Mouse (Mus musculus) liver, adult 2 months (tissue): ENCODE measurements at regions not wholly inside any gene's neighbourhood (a gene's known extent, or its start where the extent isn't known, plus 50 kb on each side); places are given as distances from the start of the nearest gene placed in this dataset.

ENCODE experiments used
- DNase-seq: peaks from one replicate; pipeline ENCODE4 v3.0.0-alpha.2; 2011; ENCODE audit warnings: low read depth, low spot score; ENCODE audit errors: extremely low read depth
- H3K27ac ChIP-seq: fragments of 200-500 bp; replicated peaks from 2 replicates; pipeline ENCODE4 v1.5.1; 2012; ENCODE audit warnings: low read depth, mild to moderate bottlenecking, control low read depth, inconsistent platforms, low read length; ENCODE audit not compliant: insufficient read depth
- H3K27me3 ChIP-seq: fragments of 200-500 bp; 2 replicates; pipeline ENCODE4 v1.6.1; 2012; ENCODE audit warnings: mild to moderate bottlenecking, moderate library complexity, low read length, inconsistent platforms; ENCODE audit not compliant: control insufficient read depth, insufficient read depth
- H3K36me3 ChIP-seq: fragments of 200-500 bp; 2 replicates; pipeline ENCODE4 v1.6.1; 2012; ENCODE audit warnings: low read length, inconsistent platforms; ENCODE audit not compliant: control insufficient read depth, insufficient read depth
- H3K4me1 ChIP-seq: fragments of 200-500 bp; 2 replicates; pipeline ENCODE4 v1.6.1; 2011; ENCODE audit warnings: low read length; ENCODE audit not compliant: control insufficient read depth, insufficient read depth
- H3K4me3 ChIP-seq: fragments of 200-500 bp; 2 replicates; pipeline ENCODE4 v1.5.1; 2011; ENCODE audit warnings: low read depth, mild to moderate bottlenecking, control low read depth, low read length, moderate library complexity; ENCODE audit not compliant: insufficient read depth
- H3K79me2 ChIP-seq: fragments of 200-500 bp; 2 replicates; pipeline ENCODE4 v1.6.1; 2012; ENCODE audit warnings: inconsistent platforms, mild to moderate bottlenecking, low read length, moderate library complexity; ENCODE audit not compliant: control insufficient read depth, insufficient read depth
- H3K9ac ChIP-seq: fragments of 200-500 bp; 2 replicates; pipeline ENCODE4 v1.6.1; 2012; ENCODE audit warnings: low read depth, mild to moderate bottlenecking, control low read depth, inconsistent platforms, low read length
- CTCF ChIP-seq: fragments of 200-500 bp; IDR thresholded peaks from 2 replicates; pipeline ENCODE4 v1.5.1; 2011; ENCODE audit warnings: low read depth, low read length, control low read depth
- POLR2A ChIP-seq: fragments of 200-500 bp; IDR thresholded peaks from 2 replicates; pipeline ENCODE4 v1.6.1; 2011; ENCODE audit warnings: low read length, control low read depth; ENCODE audit not compliant: insufficient read depth; ENCODE audit errors: extremely low read depth
- WGBS: fragments of 180-500 bp; shearing (Covaris S2); methylation state at CpG from one replicate; pipeline ENCODE4 v1.1.7; 2018; 5-methylcytosine and 5-hydroxymethylcytosine counted together

DNA sequence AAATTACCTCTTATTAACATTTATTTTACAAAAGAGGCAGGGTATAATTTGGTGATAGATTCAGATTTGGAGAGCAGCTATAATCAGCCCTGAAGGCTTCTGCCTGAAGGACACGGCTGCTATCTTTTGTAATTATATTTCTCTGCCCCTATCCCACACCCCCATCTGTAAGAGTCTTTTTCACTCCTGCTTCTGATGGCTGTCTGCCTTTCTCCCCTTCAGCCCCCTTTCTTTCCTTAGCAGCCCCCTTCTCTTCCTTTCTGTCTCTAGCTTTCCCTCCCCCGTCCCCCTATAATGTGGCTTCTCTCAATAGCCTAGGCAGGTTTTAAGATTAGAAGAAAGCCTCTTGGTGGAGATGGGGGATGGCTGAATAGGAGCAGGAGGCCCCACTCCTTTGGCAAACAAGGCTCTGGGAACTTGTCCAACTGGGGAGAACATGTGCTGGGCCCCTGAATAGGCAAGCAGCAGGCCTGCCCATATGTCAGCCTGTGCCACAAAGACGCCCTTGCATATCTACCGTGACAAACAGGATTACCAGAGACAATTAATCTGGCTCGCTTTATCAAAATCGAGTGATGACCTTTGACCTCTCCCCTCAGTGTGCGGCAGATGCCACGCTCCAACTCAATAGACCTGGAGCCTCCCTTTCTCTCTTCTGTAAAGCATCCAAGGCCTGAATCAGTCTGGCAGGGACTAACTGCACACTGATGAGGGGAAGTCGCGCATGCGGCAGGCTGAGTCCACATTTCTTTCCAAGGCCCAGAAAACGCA, 615.1 kb downstream of the Hdgfl1 start:
- 51% methylated on average over 12 of the region's 12 CpGs for WGBS
- DNase-seq: no peak

GRCm38 (mm10) chr13:26154251-26154650, 615.7 kb downstream of the Hdgfl1 start:
- Histone ChIP-seq H3K4me3 (no peak overlapping the region), H3K9ac (no peak overlapping the region), H3K36me3 (no peaks in the 10 kb centered on the region), H3K4me1 (no peaks in the 10 kb centered on the region), H3K79me2 (no peaks in the 10 kb centered on the region), H3K27me3 (no peaks in the 10 kb centered on the region), H3K27ac (no peak overlapping the region)
- DNase-seq: no peak
- 56% methylated on average over 1 of the region's 1 CpGs for WGBS
- TF ChIP-seq POLR2A (no peak), CTCF (no peak)

More for the DNA sequence above, 615.1 kb downstream of the Hdgfl1 start:
- Histone ChIP-seq H3K27ac (no peak overlapping the region), H3K9ac (no peak overlapping the region), H3K36me3 (no peaks in the 10 kb centered on the region), H3K79me2 (no peaks in the 10 kb centered on the region), H3K4me3 (no peak overlapping the region), H3K27me3 (no peaks in the 10 kb centered on the region), H3K4me1 (no peaks in the 10 kb centered on the region)
- TF ChIP-seq CTCF: no peak
- TF ChIP-seq POLR2A: no peak

GRCm38 (mm10) chr13:26153093-26153492, 616.9 kb downstream of the Hdgfl1 start:
- DNase-seq: no peak
- Histone ChIP-seq H3K4me1 (no peaks in the 10 kb centered on the region), H3K27me3 (no peaks in the 10 kb centered on the region), H3K79me2 (no peaks in the 10 kb centered on the region), H3K4me3 (no peak overlapping the region), H3K36me3 (no peaks in the 10 kb centered on the region), H3K27ac (no peak overlapping the region), H3K9ac (no peak overlapping the region)
- TF ChIP-seq POLR2A (no peak), CTCF (no peak)
- 57% methylated on average over 2 of the region's 2 CpGs for WGBS

GRCm38 (mm10) chr13:26150426-26150825, 619.5 kb downstream of the Hdgfl1 start:
- no peak overlapping the region for H3K27ac ChIP-seq
- TF ChIP-seq POLR2A (no peak), CTCF (no peak)
- H3K4me1 ChIP-seq: no peaks in the 10 kb centered on the region
- H3K4me3 ChIP-seq: no peak overlapping the region
- no peaks in the 10 kb centered on the region for H3K27me3 ChIP-seq
- 59% methylated on average over 1 of the region's 1 CpGs for WGBS
- no peak overlapping the region for H3K9ac ChIP-seq
- no peak for DNase-seq
- no peaks in the 10 kb centered on the region for H3K79me2 ChIP-seq
- H3K36me3 ChIP-seq: no peaks in the 10 kb centered on the region

- Histone ChIP-seq H3K4me1 (no peaks in the 10 kb centered on the region), H3K36me3 (no peaks in the 10 kb centered on the region), H3K27me3 (no peaks in the 10 kb centered on the region), H3K79me2 (no peaks in the 10 kb centered on the region), H3K9ac (no peak overlapping the region), H3K27ac (no peak overlapping the region), H3K4me3 (no peak overlapping the region)
- 86% methylated on average over 2 of the region's 2 CpGs for WGBS
- DNase-seq: no peak
- TF ChIP-seq POLR2A (no peak), CTCF (no peak)
These were observed 627.2 kb downstream of the Hdgfl1 start for GRCm38 (mm10) chr13:26142811-26143210.

GRCm38 (mm10) chr13:26119363-26119762, 650.6 kb downstream of the Hdgfl1 start:
- H3K36me3 ChIP-seq: no peaks in the 10 kb centered on the region
- H3K27ac ChIP-seq: no peak overlapping the region
- no peak overlapping the region for H3K9ac ChIP-seq
- DNase-seq: no peak
- 76% methylated on average over 1 of the region's 1 CpGs for WGBS
- H3K79me2 ChIP-seq: no peaks in the 10 kb centered on the region
- no peaks in the 10 kb centered on the region for H3K4me1 ChIP-seq
- no peak for TF ChIP-seq CTCF
- no peak for TF ChIP-seq POLR2A
- H3K4me3 ChIP-seq: no peak overlapping the region
- H3K27me3 ChIP-seq: no peaks in the 10 kb centered on the region
